Mouse (Mus musculus) gastrocnemius, postnatal 36 days (tissue): ENCODE data around the gene Zfhx3. TPM values are rescaled to one million over a fixed set of nuclear protein-coding genes. Genes with fewer than 3 reads are reported as not detected.

Experiments
- DNase-seq, 2 experiments: peaks; one replicate each; pipeline ENCODE4 v3.0.0; 2022
- intact Hi-C: fragments of 180-260 bp; cut with DNase I; formaldehyde crosslinking; loops from one replicate; pipeline ENCODE4 v1.15.1; 2025
- total RNA-seq, 2 experiments: library from RNA; stranded (reverse); gene quantifications; 2 replicates each; pipeline ENCODE4 v1.2.3; 2021

Zfhx3 gene
- total RNA-seq, 2 experiments from 2014 or later = 12.7 to 13.4 TPM

DNA sequence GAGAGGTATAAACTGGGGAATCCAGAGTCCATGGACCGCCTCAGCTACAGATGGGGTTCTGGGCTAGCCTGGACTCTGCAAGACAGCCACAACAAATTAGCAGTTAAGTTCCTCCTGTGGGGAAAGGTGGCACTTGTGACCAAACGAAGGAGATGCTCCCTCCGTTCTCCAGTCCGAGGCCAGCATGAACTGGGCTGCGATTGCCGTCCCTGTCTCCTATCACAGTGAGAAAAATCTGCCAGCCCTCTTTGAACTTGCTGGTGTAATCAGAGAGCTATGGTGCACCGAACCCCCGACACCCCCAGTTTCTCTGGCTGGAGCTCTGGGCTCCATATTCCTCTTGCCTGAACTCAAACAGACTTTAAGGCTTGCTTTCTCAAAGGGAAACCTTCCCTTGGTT, 945.4 kb downstream of the Zfhx3 start:
- intact Hi-C loops = loop anchor here (2.0 kb wide), 1 partner anchor 23 kb away; no protein-coding TSS in a partner anchor

GRCm38 (mm10) chr8:108888924-108889323, 946.5 kb downstream of the Zfhx3 start:
- intact Hi-C loops = no loop called here
- no peak for DNase-seq

More for the DNA sequence above, 945.4 kb downstream of the Zfhx3 start:
- DNase-seq = no peak

- no peak for DNase-seq
- intact Hi-C loops = no loop called here
Measured at GRCm38 (mm10) chr8:108889406-108889805, 947.0 kb downstream of the Zfhx3 start.

GRCm38 (mm10) chr8:108894287-108894686, 951.8 kb downstream of the Zfhx3 start:
- intact Hi-C loops = no loop called here
- no peak for DNase-seq

- DNase-seq = peak; percentile 67 to 73
- intact Hi-C loops = no loop called here
Measured at GRCm38 (mm10) chr8:108896468-108897346, 954.3 kb downstream of the Zfhx3 start.

- intact Hi-C loops = no loop called here
- no peak for DNase-seq
Measured at GRCm38 (mm10) chr8:108897347-108898100, 955.1 kb downstream of the Zfhx3 start.

- intact Hi-C loops = no loop called here
- no peak for DNase-seq
Measured at GRCm38 (mm10) chr8:108899251-108899771, 956.9 kb downstream of the Zfhx3 start.

- intact Hi-C loops = no loop called here
- DNase-seq = no peak
Measured at GRCm38 (mm10) chr8:108900541-108900940, 958.1 kb downstream of the Zfhx3 start.

GRCm38 (mm10) chr8:108901208-108901607, 958.8 kb downstream of the Zfhx3 start:
- no peak for DNase-seq
- intact Hi-C loops = no loop called here

- DNase-seq = no peak
- intact Hi-C loops = no loop called here
Measured at GRCm38 (mm10) chr8:108903550-108903949, 961.1 kb downstream of the Zfhx3 start.

DNA sequence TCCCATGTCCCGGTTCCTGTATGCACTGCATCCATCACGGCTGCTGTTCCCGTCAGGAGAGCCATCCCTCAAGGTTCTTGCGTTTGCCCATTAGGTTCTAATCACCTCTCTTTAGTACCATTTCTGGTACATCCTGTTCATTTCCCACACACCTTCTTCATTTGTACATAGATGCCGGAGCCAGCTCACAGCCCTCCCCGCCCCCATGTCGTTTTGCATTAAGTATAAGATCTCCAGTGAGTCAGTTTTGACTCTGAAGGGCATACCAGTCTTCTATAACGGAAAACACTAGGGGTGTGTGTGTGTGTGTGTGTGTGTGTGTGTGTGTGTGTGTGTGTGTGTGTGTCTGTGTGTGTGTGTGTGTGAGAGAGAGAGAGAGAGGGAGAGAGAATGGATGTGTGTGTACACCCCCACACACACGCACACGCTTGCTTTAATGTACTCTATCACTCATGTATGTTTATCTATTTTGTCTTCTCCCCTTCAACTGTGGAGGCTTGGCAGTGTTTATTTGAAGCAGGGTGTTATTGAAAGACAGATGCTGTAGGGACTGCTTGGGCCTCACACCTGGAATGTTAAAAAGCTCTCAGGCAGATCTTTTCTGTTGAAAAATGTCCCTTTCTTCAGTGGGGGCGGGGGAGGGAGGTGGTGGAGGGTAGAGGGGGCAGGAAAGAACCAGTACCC, 962.0 kb downstream of the Zfhx3 start:
- intact Hi-C loops = no loop called here

GRCm38 (mm10) chr8:108908066-108908465, 965.6 kb downstream of the Zfhx3 start:
- intact Hi-C loops = no loop called here
- no peak for DNase-seq

More for the DNA sequence above, 962.0 kb downstream of the Zfhx3 start:
- no peak for DNase-seq

DNA sequence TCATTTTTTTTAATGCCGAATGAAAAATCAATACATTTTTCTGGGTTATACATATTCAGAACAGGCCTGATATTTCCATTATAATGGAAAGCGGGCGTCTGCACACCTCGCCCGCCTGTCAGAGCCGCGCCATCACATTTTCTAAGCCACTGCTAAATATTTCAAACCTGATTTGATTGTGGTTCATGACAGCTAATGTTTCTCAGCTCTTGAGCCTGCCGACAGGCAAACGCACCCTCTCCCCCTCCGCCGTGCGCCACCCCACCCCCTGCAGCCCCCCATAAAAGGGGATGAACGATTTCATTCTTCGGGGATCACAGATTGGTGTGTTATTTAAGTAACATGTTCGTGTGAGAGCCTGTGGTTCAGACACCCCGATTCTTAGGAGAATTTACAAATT, 966.1 kb downstream of the Zfhx3 start:
- intact Hi-C loops = no loop called here
- no peak for DNase-seq

DNA sequence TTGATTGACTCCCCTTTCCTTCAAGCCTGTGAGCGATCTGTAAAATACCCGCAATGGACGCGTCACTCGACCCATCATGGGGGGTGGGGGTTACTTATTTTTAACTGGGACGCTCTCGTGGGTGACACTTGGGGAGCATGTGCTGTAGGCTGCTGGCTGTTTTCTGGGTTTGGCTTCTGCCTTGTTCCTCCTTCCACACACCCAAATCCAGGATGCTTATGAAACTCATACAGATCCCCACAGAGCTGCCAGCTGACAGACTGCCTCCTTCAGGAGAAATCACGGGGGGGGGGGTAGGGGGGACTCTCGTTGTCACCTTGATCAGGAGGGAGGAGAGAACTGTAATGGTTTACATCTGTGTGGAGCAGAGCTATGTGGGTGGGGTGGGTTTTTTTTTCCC, 966.6 kb downstream of the Zfhx3 start:
- DNase-seq = no peak
- intact Hi-C loops = no loop called here

- no peak for DNase-seq
- intact Hi-C loops = no loop called here
Measured at GRCm38 (mm10) chr8:108909455-108909854, 967.0 kb downstream of the Zfhx3 start.

GRCm38 (mm10) chr8:108910843-108911242, 968.4 kb downstream of the Zfhx3 start:
- intact Hi-C loops = loop anchor here (2.0 to 5.0 kb wide), 4 partner anchors 24 to 334 kb away; no protein-coding TSS in a partner anchor
- DNase-seq = no peak

- intact Hi-C loops = loop anchor here (2.0 to 5.0 kb wide), 4 partner anchors 25 to 334 kb away; no protein-coding TSS in a partner anchor
- DNase-seq = peak; percentile 83
Measured at GRCm38 (mm10) chr8:108911511-108911910, 969.1 kb downstream of the Zfhx3 start.

GRCm38 (mm10) chr8:108912998-108913397, 970.6 kb downstream of the Zfhx3 start:
- intact Hi-C loops = loop anchor here (5.0 kb wide), 3 partner anchors 121 to 336 kb away; no protein-coding TSS in a partner anchor

GRCm38 (mm10) chr8:108915425-108915824, 973.0 kb downstream of the Zfhx3 start:
- intact Hi-C loops = no loop called here
- DNase-seq = no peak

More at GRCm38 (mm10) chr8:108912998-108913397, 970.6 kb downstream of the Zfhx3 start:
- no peak for DNase-seq

GRCm38 (mm10) chr8:108915876-108916275, 973.4 kb downstream of the Zfhx3 start:
- intact Hi-C loops = no loop called here
- no peak for DNase-seq
